Mouse (Mus musculus) hindbrain, postnatal 0 days (tissue): ENCODE measurements around the gene Ccdc69. TPM values are rescaled to one million over a fixed set of nuclear protein-coding genes. Genes with fewer than 3 reads are reported as not detected.

Experiments used
- ATAC-seq: fragments of 200-750 bp; cut with Nextera tagmentation; 2 replicates; pipeline ENCODE4 v1.8.0; 2017; ENCODE audit warnings: mild to moderate bottlenecking, moderate TSS enrichment, moderate library complexity
- DNase-seq: peaks from one replicate; pipeline ENCODE4 v3.0.0-alpha.2; 2015; ENCODE audit warnings: low spot score
- H3K27ac ChIP-seq: fragments of 300-500 bp; sonication (generic); 2 replicates; pipeline ENCODE4 v1.5.1; 2014; ENCODE audit warnings: mild to moderate bottlenecking
- H3K27me3 ChIP-seq: fragments of 300-500 bp; sonication (generic); 2 replicates; pipeline ENCODE4 v1.6.1; 2014; ENCODE audit warnings: low read length, mixed read lengths; ENCODE audit not compliant: insufficient read depth
- H3K36me3 ChIP-seq: fragments of 300-500 bp; sonication (generic); 2 replicates; pipeline ENCODE4 v1.6.1; 2014; ENCODE audit warnings: low read length, mixed read lengths; ENCODE audit not compliant: insufficient read depth
- H3K4me1 ChIP-seq: fragments of 300-500 bp; sonication (generic); 2 replicates; pipeline ENCODE4 v1.6.1; 2014; ENCODE audit warnings: antibody characterized with exemption, low read length, mixed read lengths; ENCODE audit not compliant: insufficient read depth
- H3K4me2 ChIP-seq: fragments of 300-500 bp; sonication (generic); 2 replicates; pipeline ENCODE4 v1.6.1; 2014; ENCODE audit warnings: low read depth, mild to moderate bottlenecking, low read length, moderate library complexity, mixed read lengths
- H3K4me3 ChIP-seq: fragments of 300-500 bp; sonication (generic); 2 replicates; pipeline ENCODE4 v1.5.1; 2014; ENCODE audit warnings: low read length
- H3K9ac ChIP-seq: fragments of 300-500 bp; sonication (generic); replicated peaks from 2 replicates; pipeline ENCODE4 v1.6.1; 2014; ENCODE audit warnings: mild to moderate bottlenecking, low read length, moderate library complexity, mixed read lengths
- H3K9me3 ChIP-seq: fragments of 300-500 bp; sonication (generic); 2 replicates; pipeline ENCODE4 v1.6.1; 2016; ENCODE audit warnings: low read length, mixed read lengths
- CTCF ChIP-seq: IDR thresholded peaks from 2 replicates; pipeline ENCODE4 v1.5.1; 2016; ENCODE audit warnings: antibody characterized with exemption, control low read depth, low read depth
- WGBS: fragments of 180-500 bp; shearing (Covaris S2); extraction: QIAGEN DNeasy Blood & Tissue Kit; methylation state at CpG from one replicate; pipeline ENCODE4 v1.1.7; 2014; 5-methylcytosine and 5-hydroxymethylcytosine counted together
- polyA plus RNA-seq: library from polyadenylated mRNA; unstranded; fragments of >200 nt; fragmentation: Nextera tagmentation; extraction: Ambion mirVana; gene quantifications from 2 replicates; pipeline ENCODE4 v1.2.1, GENCODE M21; 2015
- total RNA-seq: library from RNA; depleted of rRNA; stranded (reverse); fragments of >200 nt; gene quantifications from 2 replicates; pipeline ENCODE4 v1.2.3, GENCODE M21; 2014

Gene Ccdc69
- total and polyA plus RNA-seq, 2 experiments from 2014 or later, result 0.56 TPM; not detected in 1

DNA sequence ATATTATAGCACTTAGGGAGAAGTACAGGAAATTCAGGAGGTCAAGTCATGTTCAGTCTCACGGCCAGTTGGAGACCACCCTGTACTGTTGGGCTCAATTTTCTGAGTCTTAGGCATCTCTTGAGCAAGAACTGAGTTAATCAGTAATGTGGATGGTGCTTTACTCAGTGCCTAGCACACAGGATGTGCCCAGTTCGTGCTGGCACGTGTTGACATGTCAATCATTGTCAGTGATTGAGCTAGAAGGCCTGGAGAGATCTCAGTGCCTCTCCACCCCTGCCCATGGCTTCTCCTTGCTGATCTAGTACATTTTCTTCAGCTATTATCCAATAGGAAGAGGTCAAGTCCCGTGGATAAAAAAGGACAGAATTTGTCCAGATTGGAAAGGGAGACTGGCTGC, 27.5 kb upstream of the Ccdc69 start:
- no peak for TF ChIP-seq CTCF
- no peaks in the 10 kb centered on the region for H3K4me1 ChIP-seq
- DNase-seq (no peak), ATAC-seq (no peak)
- no peak overlapping the region for H3K4me2 ChIP-seq
- no peaks in the 10 kb centered on the region for H3K27me3 ChIP-seq
- H3K36me3 ChIP-seq, result peaks cover 6% of the 10 kb centered on the region; the same call in 1 of the 2 replicates
- WGBS, result 88% methylated on average over 4 of the region's 4 CpGs
- H3K9ac ChIP-seq, result no peak overlapping the region
- no peak overlapping the region for H3K4me3 ChIP-seq
- no peaks in the 10 kb centered on the region for H3K9me3 ChIP-seq
- no peak overlapping the region for H3K27ac ChIP-seq

DNA sequence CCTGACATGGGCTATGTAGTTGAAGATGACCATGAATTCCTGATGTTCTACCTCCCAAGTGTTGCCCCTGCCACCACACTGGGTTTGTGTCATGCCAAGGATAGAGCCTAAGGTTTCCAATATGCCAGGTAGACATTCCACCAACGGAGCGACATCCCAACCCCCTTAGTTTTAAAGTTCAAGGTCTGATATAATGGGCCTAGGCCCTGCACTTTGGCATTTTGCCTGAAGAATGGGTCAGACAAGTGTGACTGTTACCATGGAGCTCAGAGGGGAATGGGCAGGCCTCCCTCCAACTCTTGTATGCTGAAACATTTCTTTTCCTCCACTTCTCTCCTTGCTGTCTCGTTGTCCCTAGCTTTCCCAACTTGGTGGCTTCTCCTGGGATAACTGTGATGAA, 25.3 kb upstream of the Ccdc69 start:
- TF ChIP-seq CTCF, result no peak
- no peaks in the 10 kb centered on the region for H3K9me3 ChIP-seq
- ATAC-seq (no peak), DNase-seq (peak; percentile 48)
- H3K9ac ChIP-seq, result no peak overlapping the region
- H3K4me3 ChIP-seq, result no peak overlapping the region
- H3K36me3 ChIP-seq, result no peaks in the 10 kb centered on the region; the same call in 1 of the 2 replicates
- no peak overlapping the region for H3K4me2 ChIP-seq
- no peaks in the 10 kb centered on the region; the same call in 1 of the 2 replicates for H3K4me1 ChIP-seq
- no peak overlapping the region for H3K27ac ChIP-seq
- no peaks in the 10 kb centered on the region for H3K27me3 ChIP-seq
- 37% methylated on average over 3 of the region's 3 CpGs for WGBS

DNA sequence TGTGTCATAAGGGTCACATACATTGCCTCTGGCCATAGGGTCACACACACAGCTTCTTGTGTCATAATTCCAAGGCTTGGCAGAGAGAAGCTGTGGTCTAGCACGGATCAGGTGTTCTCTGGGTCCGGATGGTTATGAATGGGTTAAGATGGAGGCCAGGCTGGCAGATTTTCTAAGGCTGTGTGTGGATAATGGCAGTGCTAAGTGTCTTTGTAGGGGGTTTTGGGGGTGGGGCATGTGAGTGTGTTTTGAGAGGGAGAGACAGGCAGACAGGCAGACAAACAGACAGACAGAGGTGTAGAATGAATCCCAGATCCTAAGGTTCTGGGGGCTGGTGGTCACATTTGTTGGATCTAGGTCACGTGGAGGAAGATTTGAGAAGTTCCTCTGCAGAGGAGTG, 24.1 kb upstream of the Ccdc69 start:
- no peak for ATAC-seq

DNA sequence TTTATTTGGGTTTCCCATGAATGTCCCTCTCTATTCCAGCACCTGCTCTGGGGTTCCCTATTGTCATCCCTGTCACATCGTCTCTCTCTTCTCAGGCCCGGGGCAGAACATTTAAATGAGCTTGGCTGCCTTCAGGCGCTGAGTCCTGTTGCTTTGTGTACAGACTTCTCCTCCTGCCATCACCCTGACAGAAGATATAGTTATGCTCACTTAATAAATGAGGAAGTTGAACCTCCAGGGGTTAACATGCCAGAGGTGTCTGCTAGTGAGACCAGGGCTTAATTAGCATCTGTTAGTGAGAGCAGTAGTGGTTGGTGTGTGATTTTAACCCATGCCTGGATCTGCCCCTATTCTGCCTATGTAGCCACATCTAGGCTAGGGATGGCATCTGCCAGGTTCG, 21.9 kb upstream of the Ccdc69 start:
- DNase-seq, result peak; percentile 17
- Histone ChIP-seq H3K27me3 (no peaks in the 10 kb centered on the region), H3K36me3 (no peaks in the 10 kb centered on the region), H3K9ac (no peak overlapping the region), H3K4me1 (peaks cover 4% of the 10 kb centered on the region; the same call in 1 of the 2 replicates), H3K4me2 (peak overlapping the region; percentile 36), H3K27ac (no peak overlapping the region), H3K4me3 (no peak overlapping the region), H3K9me3 (no peaks in the 10 kb centered on the region)
- no peak for TF ChIP-seq CTCF
- 32% methylated on average over 4 of the region's 4 CpGs for WGBS
- no peak for ATAC-seq

More for the DNA sequence above, 24.1 kb upstream of the Ccdc69 start:
- no peaks in the 10 kb centered on the region; the same call in 1 of the 2 replicates for H3K36me3 ChIP-seq
- no peaks in the 10 kb centered on the region for H3K27me3 ChIP-seq
- no peak for TF ChIP-seq CTCF
- no peak overlapping the region for H3K4me2 ChIP-seq
- H3K9me3 ChIP-seq, result no peaks in the 10 kb centered on the region
- WGBS, result 79% methylated on average over 3 of the region's 3 CpGs
- DNase-seq, result no peak
- H3K9ac ChIP-seq, result no peak overlapping the region
- H3K27ac ChIP-seq, result no peak overlapping the region
- peaks cover 3% of the 10 kb centered on the region; the same call in 1 of the 2 replicates for H3K4me1 ChIP-seq
- no peak overlapping the region for H3K4me3 ChIP-seq

- Histone ChIP-seq H3K9me3 (no peaks in the 10 kb centered on the region), H3K36me3 (no peaks in the 10 kb centered on the region), H3K27me3 (no peaks in the 10 kb centered on the region), H3K4me1 (peaks cover 4% of the 10 kb centered on the region; the same call in 1 of the 2 replicates), H3K9ac (no peak overlapping the region), H3K27ac (no peak overlapping the region; the same call in 1 of the 2 replicates), H3K4me3 (peak overlapping the region; percentile 59; the same call in 1 of the 2 replicates), H3K4me2 (peak overlapping the region; percentile 74)
- ATAC-seq (no peak), DNase-seq (no peak)
- WGBS, result 90% methylated on average over 8 of the region's 8 CpGs
- TF ChIP-seq CTCF, result no peak
Measured at GRCm38 (mm10) chr11:55099019-55099771, 21.3 kb upstream of the Ccdc69 start.

DNA sequence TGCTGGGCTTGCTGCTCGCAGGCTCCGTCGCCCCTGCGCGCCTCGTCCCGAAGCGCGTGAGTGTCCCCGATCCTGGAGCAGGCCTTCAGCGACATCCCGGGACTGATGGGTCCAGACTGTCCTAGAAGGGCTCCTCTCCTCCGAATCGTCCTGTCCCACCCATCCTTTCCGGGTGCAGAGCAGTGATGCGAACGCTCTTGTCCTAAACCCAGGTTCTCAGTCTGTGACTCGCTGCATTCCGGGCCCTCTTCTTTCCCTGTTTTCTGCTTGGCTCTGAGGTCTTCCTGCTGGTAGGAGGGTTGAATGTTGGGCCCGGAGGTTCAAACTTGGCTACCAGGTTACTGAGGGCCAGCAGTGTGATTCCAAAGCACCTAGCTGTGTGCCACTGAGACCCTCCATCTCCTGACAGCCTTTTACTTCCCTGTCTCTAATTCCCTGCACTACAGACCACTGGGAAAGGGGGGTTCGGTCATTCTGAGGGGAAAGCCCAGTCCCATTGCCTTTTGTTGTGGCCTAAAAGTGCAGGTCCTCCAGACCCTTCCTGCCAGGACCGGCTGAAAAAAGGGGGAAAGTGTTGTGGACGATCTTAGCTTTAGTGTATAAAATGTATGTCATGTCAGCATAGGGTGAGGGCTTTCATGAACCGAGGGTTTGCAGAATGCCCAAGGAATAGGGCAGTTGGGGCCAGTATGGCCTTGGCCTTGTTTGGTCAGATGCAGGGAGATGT, 20.4 kb upstream of the Ccdc69 start:
- H3K4me3 ChIP-seq, result peak overlapping the region; percentile 59
- 0 out of 2 replicates have a peak, but pooled peaks have one; percentile 23 for TF ChIP-seq CTCF
- no peaks in the 10 kb centered on the region for H3K27me3 ChIP-seq
- H3K36me3 ChIP-seq, result no peaks in the 10 kb centered on the region
- H3K9me3 ChIP-seq, result no peaks in the 10 kb centered on the region
- H3K27ac ChIP-seq, result peak overlapping the region; percentile 87
- ATAC-seq (no peak; the same call in 1 of the 2 replicates), DNase-seq (no peak)
- peak overlapping the region; percentile 69 for H3K9ac ChIP-seq
- H3K4me1 ChIP-seq, result peaks cover 4% of the 10 kb centered on the region; the same call in 1 of the 2 replicates
- WGBS, result 9% methylated on average over 24 of the region's 24 CpGs
- peak overlapping the region; percentile 74 for H3K4me2 ChIP-seq
